Mouse (Mus musculus) G1E (cell line): Measurements from ENCODE around the gene Gatad2b.

ENCODE experiments used
- CTCF ChIP-seq: IDR thresholded peaks from 2 replicates; pipeline ENCODE4 v1.5.1; 2012; ENCODE audit warnings: low read depth, low read length, inconsistent platforms, mixed read lengths
- GATA1 ChIP-seq: IDR thresholded peaks from 2 replicates; pipeline ENCODE4 v1.6.1; 2012; ENCODE audit warnings: borderline replicate concordance, low read length, inconsistent platforms, mixed read lengths
- TAL1 ChIP-seq: conservative IDR thresholded peaks from 2 replicates; pipeline ENCODE4 v1.6.1; 2012; ENCODE audit warnings: low read depth, low read length, inconsistent platforms, mixed read lengths

DNA sequence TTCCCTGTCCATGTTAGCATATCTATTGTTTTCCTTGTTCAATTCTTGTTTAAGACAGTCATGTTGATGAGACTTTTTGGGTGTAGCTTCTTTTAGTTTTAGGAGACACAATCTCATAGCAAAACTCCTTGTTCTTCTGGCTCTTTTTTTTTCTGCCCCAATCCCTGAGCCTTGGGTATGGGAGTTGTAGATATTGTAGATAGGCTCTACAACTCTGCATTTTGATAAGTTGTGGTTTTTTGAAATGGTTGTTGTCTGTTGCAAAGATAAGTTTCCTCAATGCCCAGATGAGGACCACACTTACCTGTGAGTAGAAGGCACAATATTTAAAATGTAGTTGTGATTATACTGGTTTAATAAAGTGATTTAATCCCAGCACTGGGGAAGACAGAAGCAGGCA, 47.2 kb downstream of the Gatad2b start:
- no peak for TF ChIP-seq CTCF
- TF ChIP-seq TAL1: no peak
- TF ChIP-seq GATA1: no peak
